Mouse (Mus musculus): ENCODE data around the gene Ctu2. TPM values are rescaled to one million over a fixed set of nuclear protein-coding genes. Genes with fewer than 3 reads are reported as not detected.

Gene Ctu2
- polyA plus RNA-seq, 1 experiment from 2014 or later = 55.6 TPM

DNA sequence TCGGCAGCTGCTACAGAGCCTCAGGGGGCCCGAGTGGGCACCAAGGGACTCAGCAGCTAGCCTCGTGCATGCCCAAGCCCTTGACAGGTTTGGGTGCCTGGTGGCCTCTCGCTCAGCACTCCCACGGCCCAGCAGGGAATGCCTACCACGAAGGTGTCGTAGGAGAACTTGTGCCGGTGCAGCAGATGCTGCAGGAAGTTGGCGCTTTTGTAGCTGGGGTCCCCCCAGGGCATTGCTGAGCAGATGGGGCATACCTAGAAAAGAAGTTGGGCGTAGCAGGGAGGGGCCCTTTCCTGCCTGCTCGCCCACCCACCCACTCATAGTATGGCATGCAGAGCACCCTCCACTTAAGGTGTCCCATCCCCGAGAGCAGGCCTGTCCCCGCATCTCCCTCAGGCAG is 8.1 kb upstream of the Ctu2 start:
- Histone ChIP-seq H3K27me3 (replicated peaks; ENCODE audit: control insufficient read depth, insufficient read depth, low read length) (no peaks in the 10 kb centered on the region), H3K4me3 (ENCODE audit: low read depth, low read length) (no peak overlapping the region), H3K9me3 (ENCODE audit: control insufficient read depth, low read length) (no peaks in the 10 kb centered on the region), H3K4me1 (replicated peaks; ENCODE audit: control insufficient read depth, insufficient read depth, low read length) (peaks cover 23% of the 10 kb centered on the region), H3K36me3 (ENCODE audit: control insufficient read depth, insufficient read depth, low read length) (peaks cover 9% of the 10 kb centered on the region; the same call in 1 of the 2 replicates), H3K9ac (ENCODE audit: low read depth, low read length) (no peak overlapping the region), H3K27ac (ENCODE audit: low read depth, low read length) (no peak overlapping the region), H3K4me2 (no peak overlapping the region)
- DNase-seq (ENCODE audit: low spot score) = no peak
- 87% methylated on average over 13 of the region's 13 CpGs for WGBS
- no peak for ATAC-seq (replicated peaks; ENCODE audit: low FRiP score)

DNA sequence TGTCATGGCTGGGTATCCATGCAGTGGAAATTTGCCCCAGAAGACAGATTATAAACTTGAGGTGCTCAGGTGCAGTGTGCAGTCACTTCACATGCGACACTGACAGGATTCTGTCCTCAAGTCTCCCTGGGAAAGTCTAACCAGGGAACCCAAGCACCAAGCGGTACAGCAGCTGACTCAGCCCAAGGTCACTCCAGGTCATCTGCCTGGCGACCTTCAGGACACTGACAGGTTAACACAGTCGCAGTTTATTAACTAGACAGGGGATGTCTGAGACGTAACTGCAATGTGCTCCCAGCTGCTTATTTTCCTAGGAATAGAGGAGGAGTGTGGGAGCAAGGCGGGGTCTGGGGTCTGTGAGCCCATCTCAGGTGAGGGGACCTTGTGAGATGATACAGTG is 6.5 kb upstream of the Ctu2 start:
- Histone ChIP-seq H3K4me3 (ENCODE audit: low read depth, low read length) (no peak overlapping the region), H3K9ac (ENCODE audit: low read depth, low read length) (no peak overlapping the region), H3K36me3 (ENCODE audit: control insufficient read depth, insufficient read depth, low read length) (peaks cover 9% of the 10 kb centered on the region; the same call in 1 of the 2 replicates), H3K27ac (ENCODE audit: low read depth, low read length) (no peak overlapping the region), H3K27me3 (replicated peaks; ENCODE audit: control insufficient read depth, insufficient read depth, low read length) (no peaks in the 10 kb centered on the region), H3K9me3 (ENCODE audit: control insufficient read depth, low read length) (no peaks in the 10 kb centered on the region), H3K4me2 (no peak overlapping the region), H3K4me1 (replicated peaks; ENCODE audit: control insufficient read depth, insufficient read depth, low read length) (peaks cover 12% of the 10 kb centered on the region)
- 84% methylated on average over 6 of the region's 6 CpGs for WGBS
- ATAC-seq (replicated peaks; ENCODE audit: low FRiP score) = no peak
- DNase-seq (ENCODE audit: low spot score) = no peak

DNA sequence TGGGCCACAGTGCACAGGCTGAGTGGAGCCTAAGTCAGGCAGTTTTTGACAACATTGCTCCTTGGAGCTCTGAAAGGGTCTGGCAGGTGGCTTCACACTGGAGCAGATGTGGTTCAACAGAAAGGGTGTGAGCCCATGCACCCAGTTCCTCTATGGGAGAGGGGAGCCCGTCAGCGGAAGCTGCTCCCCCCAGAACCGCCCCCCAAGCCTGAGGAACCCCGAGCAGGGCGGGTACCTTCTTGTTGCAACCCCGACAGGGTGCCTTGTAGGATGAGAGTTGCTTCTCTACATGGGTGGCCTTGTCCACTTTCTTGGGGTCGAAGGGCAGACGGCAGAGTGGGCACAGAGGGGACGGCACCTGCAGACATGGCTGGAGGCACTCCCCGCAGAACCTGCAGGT is 6.0 kb upstream of the Ctu2 start:
- Histone ChIP-seq H3K27me3 (replicated peaks; ENCODE audit: control insufficient read depth, insufficient read depth, low read length) (no peaks in the 10 kb centered on the region), H3K9ac (ENCODE audit: low read depth, low read length) (no peak overlapping the region), H3K9me3 (ENCODE audit: control insufficient read depth, low read length) (no peaks in the 10 kb centered on the region), H3K4me1 (replicated peaks; ENCODE audit: control insufficient read depth, insufficient read depth, low read length) (peaks cover 12% of the 10 kb centered on the region), H3K4me3 (ENCODE audit: low read depth, low read length) (no peak overlapping the region), H3K4me2 (no peak overlapping the region), H3K36me3 (ENCODE audit: control insufficient read depth, insufficient read depth, low read length) (peaks cover 9% of the 10 kb centered on the region; the same call in 1 of the 2 replicates), H3K27ac (ENCODE audit: low read depth, low read length) (no peak overlapping the region)
- ATAC-seq (replicated peaks; ENCODE audit: low FRiP score) = no peak
- 88% methylated on average over 10 of the region's 10 CpGs for WGBS
- no peak for DNase-seq (ENCODE audit: low spot score)

DNA sequence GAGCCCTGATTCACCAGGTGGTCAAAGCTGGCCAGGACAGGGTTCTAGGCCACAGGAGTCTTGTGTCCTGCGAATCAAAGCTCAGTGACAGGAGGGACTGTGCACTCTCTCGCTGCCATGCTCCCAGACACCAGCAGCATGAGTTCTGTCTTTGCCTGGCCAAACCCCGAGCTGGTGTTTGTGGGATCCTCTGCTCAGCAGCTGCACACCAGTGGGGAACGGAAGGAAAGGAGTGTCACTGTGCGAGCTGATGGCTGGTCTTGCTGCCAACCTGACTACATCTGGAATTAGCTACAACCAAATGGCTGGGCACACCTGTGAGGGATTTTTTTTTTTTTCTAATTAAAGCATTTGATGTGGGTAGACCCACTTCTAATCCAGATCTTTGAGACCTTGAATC is 5.3 kb upstream of the Ctu2 start:
- no peak for ATAC-seq (replicated peaks; ENCODE audit: low FRiP score)
- no peak overlapping the region for H3K4me3 ChIP-seq (ENCODE audit: low read depth, low read length)
- no peak for DNase-seq (ENCODE audit: low spot score)
- H3K9me3 ChIP-seq (ENCODE audit: control insufficient read depth, low read length) = no peaks in the 10 kb centered on the region
- no peak overlapping the region for H3K9ac ChIP-seq (ENCODE audit: low read depth, low read length)
- H3K36me3 ChIP-seq (ENCODE audit: control insufficient read depth, insufficient read depth, low read length) = peaks cover 9% of the 10 kb centered on the region; the same call in 1 of the 2 replicates
- no peak overlapping the region for H3K4me2 ChIP-seq
- no peaks in the 10 kb centered on the region for H3K27me3 ChIP-seq (replicated peaks; ENCODE audit: control insufficient read depth, insufficient read depth, low read length)
- H3K4me1 ChIP-seq (replicated peaks; ENCODE audit: control insufficient read depth, insufficient read depth, low read length) = peaks cover 12% of the 10 kb centered on the region
- 80% methylated on average over 5 of the region's 5 CpGs for WGBS
- no peak overlapping the region; the same call in 1 of the 2 replicates for H3K27ac ChIP-seq (ENCODE audit: low read depth, low read length)

DNA sequence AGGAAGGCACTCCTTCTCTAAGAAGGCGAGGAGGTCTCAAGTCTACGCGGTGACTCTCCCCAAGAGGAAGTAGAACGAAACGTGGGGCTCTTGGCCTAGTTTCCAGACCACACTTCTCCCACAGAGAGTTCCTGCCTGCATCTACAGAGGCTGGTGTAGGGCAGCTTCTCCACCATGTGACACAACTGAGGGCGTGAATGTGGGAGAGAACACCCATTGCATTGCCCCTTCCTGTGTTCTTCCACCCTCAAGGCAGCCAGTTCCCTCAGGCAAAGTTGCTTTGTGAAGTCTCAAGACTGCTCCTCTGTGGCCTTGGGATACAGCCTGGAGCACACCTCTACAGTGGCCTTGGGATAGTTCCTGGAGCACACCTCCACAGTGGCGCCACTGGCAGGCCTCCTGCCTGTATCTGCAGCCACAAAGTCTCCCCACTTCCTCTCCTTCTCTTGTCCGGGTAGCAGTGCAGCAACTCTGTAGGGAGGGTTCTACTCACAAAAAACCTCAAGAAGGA is 2.0 kb upstream of the Ctu2 start:
- peaks cover 15% of the 10 kb centered on the region for H3K36me3 ChIP-seq (ENCODE audit: control insufficient read depth, insufficient read depth, low read length)
- H3K27me3 ChIP-seq (replicated peaks; ENCODE audit: control insufficient read depth, insufficient read depth, low read length) = no peaks in the 10 kb centered on the region
- no peak overlapping the region; the same call in 1 of the 2 replicates for H3K27ac ChIP-seq (ENCODE audit: low read depth, low read length)
- ATAC-seq (replicated peaks; ENCODE audit: low FRiP score) = no peak
- WGBS = 66% methylated on average over 8 of the region's 8 CpGs
- peak overlapping the region; percentile 26 for H3K4me2 ChIP-seq
- no peak overlapping the region for H3K9ac ChIP-seq (ENCODE audit: low read depth, low read length)
- H3K9me3 ChIP-seq (ENCODE audit: control insufficient read depth, low read length) = no peaks in the 10 kb centered on the region
- peaks cover 20% of the 10 kb centered on the region for H3K4me1 ChIP-seq (replicated peaks; ENCODE audit: control insufficient read depth, insufficient read depth, low read length)
- no peak overlapping the region for H3K4me3 ChIP-seq (ENCODE audit: low read depth, low read length)
- DNase-seq (ENCODE audit: low spot score) = no peak

DNA sequence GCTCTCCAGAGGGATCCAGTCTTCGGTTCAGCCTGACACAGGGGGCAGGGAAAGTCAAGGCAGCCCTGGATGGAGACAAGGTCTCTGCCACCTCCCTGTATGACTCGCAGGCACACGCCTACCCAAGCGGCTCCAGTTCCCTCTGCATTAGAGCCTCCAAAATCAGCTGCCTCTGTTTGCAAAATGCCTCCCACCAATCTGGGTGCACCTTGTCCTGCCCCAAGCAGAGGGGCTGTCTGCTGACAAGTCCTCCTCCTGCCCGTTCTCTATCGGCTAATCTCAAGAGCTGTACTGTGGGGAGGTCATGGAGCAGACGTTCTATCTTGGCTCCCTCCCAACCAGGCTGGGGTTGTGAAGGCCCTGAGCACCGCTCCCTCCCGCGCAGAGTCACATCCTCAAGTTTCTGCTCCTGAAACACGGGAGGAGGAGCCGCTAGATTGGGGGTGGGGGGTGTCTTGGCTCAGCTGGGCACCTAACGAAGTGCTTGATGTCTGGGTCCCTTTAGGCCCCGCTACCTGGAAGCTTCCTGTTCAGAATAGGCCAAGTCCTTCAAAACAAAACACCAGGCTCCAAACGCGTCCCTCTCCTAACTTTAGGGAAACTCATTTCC is 887 bp upstream of the Ctu2 start:
- H3K4me3 ChIP-seq (ENCODE audit: low read depth, low read length) = peak overlapping the region; percentile 100
- H3K9me3 ChIP-seq (ENCODE audit: control insufficient read depth, low read length) = no peaks in the 10 kb centered on the region
- peaks cover 20% of the 10 kb centered on the region for H3K4me1 ChIP-seq (replicated peaks; ENCODE audit: control insufficient read depth, insufficient read depth, low read length)
- no peak for DNase-seq (ENCODE audit: low spot score)
- H3K27ac ChIP-seq (ENCODE audit: low read depth, low read length) = peak overlapping the region; percentile 73
- H3K36me3 ChIP-seq (ENCODE audit: control insufficient read depth, insufficient read depth, low read length) = peaks cover 22% of the 10 kb centered on the region
- WGBS = 8% methylated on average over 16 of the region's 16 CpGs
- peak overlapping the region; percentile 92 for H3K4me2 ChIP-seq
- ATAC-seq (replicated peaks; ENCODE audit: low FRiP score) = peak; percentile 40
- no peaks in the 10 kb centered on the region for H3K27me3 ChIP-seq (replicated peaks; ENCODE audit: control insufficient read depth, insufficient read depth, low read length)
- H3K9ac ChIP-seq (ENCODE audit: low read depth, low read length) = peak overlapping the region; percentile 91

DNA sequence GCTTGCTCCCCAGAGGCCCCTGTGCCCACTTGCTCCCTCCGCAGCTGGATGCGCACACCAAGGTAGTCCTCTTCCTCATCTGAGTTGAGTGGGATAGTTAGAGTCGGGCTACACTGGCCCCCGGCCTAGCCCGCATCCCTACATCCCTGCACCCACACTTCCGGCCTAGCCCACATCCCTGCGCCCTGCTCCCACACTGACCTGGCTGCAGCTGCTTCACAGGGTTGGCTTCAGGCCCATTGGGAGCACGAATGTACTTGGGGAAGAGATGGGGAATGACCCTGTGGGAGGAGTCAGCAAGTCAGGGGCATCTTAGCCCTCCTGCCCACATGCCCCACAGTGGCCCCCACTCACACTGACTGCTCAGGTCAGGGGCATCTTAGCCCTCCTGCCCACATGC is 6.5 kb downstream of the Ctu2 start:
- Histone ChIP-seq H3K4me3 (ENCODE audit: low read depth, low read length) (no peak overlapping the region), H3K27me3 (replicated peaks; ENCODE audit: control insufficient read depth, insufficient read depth, low read length) (no peaks in the 10 kb centered on the region), H3K4me2 (no peak overlapping the region), H3K36me3 (ENCODE audit: control insufficient read depth, insufficient read depth, low read length) (peaks cover 87% of the 10 kb centered on the region), H3K9ac (ENCODE audit: low read depth, low read length) (no peak overlapping the region), H3K4me1 (replicated peaks; ENCODE audit: control insufficient read depth, insufficient read depth, low read length) (no peaks in the 10 kb centered on the region; the same call in none of the 2 replicates), H3K27ac (ENCODE audit: low read depth, low read length) (no peak overlapping the region), H3K9me3 (ENCODE audit: control insufficient read depth, low read length) (no peaks in the 10 kb centered on the region)
- no peak for ATAC-seq (replicated peaks; ENCODE audit: low FRiP score)
- DNase-seq (ENCODE audit: low spot score) = no peak
- 94% methylated on average over 8 of the region's 8 CpGs for WGBS

DNA sequence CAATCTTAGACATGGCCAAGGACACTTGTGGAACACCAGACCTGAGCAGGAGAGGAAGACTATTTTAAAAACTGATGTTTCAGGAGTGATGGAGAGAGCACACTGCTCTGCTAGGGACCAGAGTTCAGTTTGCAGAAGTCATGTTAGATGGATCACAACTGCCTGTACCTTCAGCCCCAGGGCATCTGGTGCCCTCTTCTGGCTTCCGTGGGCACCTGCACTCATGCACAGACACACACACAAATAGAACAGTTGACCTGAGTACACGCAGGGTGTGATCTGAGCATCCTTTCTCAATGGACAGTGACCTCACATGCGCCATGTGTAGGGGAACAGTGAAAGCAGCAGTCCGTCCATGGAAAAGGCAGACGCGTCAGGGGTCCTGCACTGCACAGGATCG is 7.9 kb downstream of the Ctu2 start:
- no peaks in the 10 kb centered on the region for H3K27me3 ChIP-seq (replicated peaks; ENCODE audit: control insufficient read depth, insufficient read depth, low read length)
- no peak overlapping the region for H3K9ac ChIP-seq (ENCODE audit: low read depth, low read length)
- no peaks in the 10 kb centered on the region; the same call in 1 of the 2 replicates for H3K4me1 ChIP-seq (replicated peaks; ENCODE audit: control insufficient read depth, insufficient read depth, low read length)
- WGBS = 96% methylated on average over 7 of the region's 7 CpGs
- H3K4me2 ChIP-seq = no peak overlapping the region
- DNase-seq (ENCODE audit: low spot score) (no peak), ATAC-seq (replicated peaks; ENCODE audit: low FRiP score) (no peak)
- no peak overlapping the region for H3K4me3 ChIP-seq (ENCODE audit: low read depth, low read length)
- no peaks in the 10 kb centered on the region for H3K9me3 ChIP-seq (ENCODE audit: control insufficient read depth, low read length)
- no peak overlapping the region for H3K27ac ChIP-seq (ENCODE audit: low read depth, low read length)
- peaks cover 88% of the 10 kb centered on the region for H3K36me3 ChIP-seq (ENCODE audit: control insufficient read depth, insufficient read depth, low read length)

DNA sequence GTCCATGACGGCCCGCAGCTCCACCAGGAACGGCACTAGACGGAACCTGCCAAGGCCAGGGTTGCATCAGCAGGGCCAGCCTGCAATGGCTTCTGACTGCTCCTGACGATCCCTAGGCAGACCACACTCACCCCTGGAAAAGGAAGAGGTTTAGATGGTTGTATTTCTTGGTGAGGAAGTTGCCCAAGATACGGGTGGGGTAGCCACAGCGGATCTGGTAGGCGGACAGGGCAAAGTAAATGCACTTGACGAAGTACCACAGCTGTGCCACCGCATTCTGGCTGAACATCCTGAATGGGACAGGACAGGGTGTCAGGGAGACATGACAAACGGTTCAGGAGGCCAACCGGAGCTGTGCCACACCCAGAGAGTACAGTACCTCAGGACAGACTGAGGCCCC is 8.9 kb downstream of the Ctu2 start:
- H3K27me3 ChIP-seq (replicated peaks; ENCODE audit: control insufficient read depth, insufficient read depth, low read length) = no peaks in the 10 kb centered on the region
- H3K36me3 ChIP-seq (ENCODE audit: control insufficient read depth, insufficient read depth, low read length) = peaks cover 89% of the 10 kb centered on the region
- H3K4me3 ChIP-seq (ENCODE audit: low read depth, low read length) = no peak overlapping the region
- H3K9me3 ChIP-seq (ENCODE audit: control insufficient read depth, low read length) = no peaks in the 10 kb centered on the region
- H3K9ac ChIP-seq (ENCODE audit: low read depth, low read length) = no peak overlapping the region
- 86% methylated on average over 12 of the region's 12 CpGs for WGBS
- no peak for ATAC-seq (replicated peaks; ENCODE audit: low FRiP score)
- H3K4me1 ChIP-seq (replicated peaks; ENCODE audit: control insufficient read depth, insufficient read depth, low read length) = no peaks in the 10 kb centered on the region; the same call in 1 of the 2 replicates
- no peak overlapping the region for H3K27ac ChIP-seq (ENCODE audit: low read depth, low read length)
- H3K4me2 ChIP-seq = no peak overlapping the region
- no peak for DNase-seq (ENCODE audit: low spot score)
